Mouse (Mus musculus) megakaryocyte, embryonic 14.5 days (primary cell): ENCODE results near the gene Col8a1. TPM values are rescaled to one million over a fixed set of nuclear protein-coding genes. Genes with fewer than 3 reads are reported as not detected.

ENCODE experiments used
- H3K27me3 ChIP-seq: replicated peaks from 2 replicates; pipeline ENCODE3; 2012; ENCODE audit warnings: inconsistent platforms
- H3K36me3 ChIP-seq: replicated peaks from 2 replicates; pipeline ENCODE3; 2012; ENCODE audit warnings: low read length, inconsistent platforms, mixed read lengths
- H3K4me1 ChIP-seq: 2 replicates; pipeline ENCODE4 v1.6.1; 2012; ENCODE audit warnings: inconsistent platforms
- H3K4me3 ChIP-seq: replicated peaks from 2 replicates; pipeline ENCODE3; 2012; ENCODE audit warnings: moderate library complexity, mild to moderate bottlenecking, inconsistent platforms
- H3K9me3 ChIP-seq: 2 replicates; pipeline ENCODE4 v1.6.1; 2012; ENCODE audit warnings: inconsistent platforms
- FLI1 ChIP-seq: IDR thresholded peaks from 2 replicates; pipeline ENCODE4 v1.6.1; 2012; ENCODE audit warnings: low read length, inconsistent platforms, mixed read lengths
- GATA1 ChIP-seq: IDR thresholded peaks from 3 replicates; pipeline ENCODE4 v1.6.1; 2012; ENCODE audit warnings: mixed read lengths, low read length, inconsistent platforms, borderline replicate concordance
- polyA plus RNA-seq: library from polyadenylated mRNA; stranded (reverse); fragments of >175 nt; gene quantifications from 2 replicates; pipeline ENCODE4 v1.2.3, GENCODE M21; 2012; ENCODE audit warnings: low replicate concordance; ENCODE audit not compliant: insufficient read depth

The Col8a1 gene
- polyA plus RNA-seq, 1 experiment: not detected

- H3K4me3 ChIP-seq: no peak overlapping the region
- H3K4me1 ChIP-seq: no peaks in the 10 kb centered on the region
- H3K27me3 ChIP-seq: no peaks in the 10 kb centered on the region
- no peaks in the 10 kb centered on the region for H3K9me3 ChIP-seq
- TF ChIP-seq GATA1: no peak
- no peak for TF ChIP-seq FLI1
- no peaks in the 10 kb centered on the region for H3K36me3 ChIP-seq
Observed at GRCm38 (mm10) chr16:57748093-57748492, 6.4 kb downstream of the Col8a1 start.

DNA sequence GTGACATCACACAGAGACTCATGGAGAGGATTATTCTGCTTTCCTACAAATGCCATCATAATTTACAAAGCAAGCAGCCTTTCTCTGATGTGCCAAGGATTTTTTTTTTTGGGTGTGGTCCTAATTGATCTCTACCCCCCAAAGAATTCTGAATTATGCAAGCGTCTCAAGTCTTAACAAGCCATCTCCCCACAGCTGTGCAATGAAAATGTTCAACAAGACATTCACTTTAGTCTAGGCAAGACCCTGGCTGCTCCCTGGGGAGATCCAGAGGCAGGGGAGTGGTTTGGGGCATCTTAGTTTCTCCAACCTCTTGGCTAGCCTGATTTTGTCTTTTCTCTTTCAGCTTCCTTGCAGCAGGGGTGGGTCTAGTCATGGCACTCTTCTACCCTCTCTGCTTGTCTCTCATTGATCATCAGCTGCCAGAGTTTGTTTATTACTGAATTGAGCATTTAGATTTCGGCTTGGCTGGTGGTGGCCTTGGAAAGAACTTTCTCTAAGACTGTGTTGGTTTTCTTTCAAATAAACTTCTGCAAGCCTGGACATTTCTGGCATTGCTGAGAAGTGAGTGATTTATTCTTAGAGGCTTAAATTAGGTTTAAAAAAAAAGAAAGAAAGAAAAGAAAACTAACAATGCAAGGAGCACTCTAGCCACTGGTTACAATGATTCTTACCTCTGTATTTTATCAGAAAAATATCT, 7.0 kb downstream of the Col8a1 start:
- TF ChIP-seq GATA1: no peak
- no peak for TF ChIP-seq FLI1
- Histone ChIP-seq H3K4me3 (no peak overlapping the region), H3K4me1 (no peaks in the 10 kb centered on the region), H3K27me3 (no peaks in the 10 kb centered on the region), H3K9me3 (no peaks in the 10 kb centered on the region), H3K36me3 (no peaks in the 10 kb centered on the region)

DNA sequence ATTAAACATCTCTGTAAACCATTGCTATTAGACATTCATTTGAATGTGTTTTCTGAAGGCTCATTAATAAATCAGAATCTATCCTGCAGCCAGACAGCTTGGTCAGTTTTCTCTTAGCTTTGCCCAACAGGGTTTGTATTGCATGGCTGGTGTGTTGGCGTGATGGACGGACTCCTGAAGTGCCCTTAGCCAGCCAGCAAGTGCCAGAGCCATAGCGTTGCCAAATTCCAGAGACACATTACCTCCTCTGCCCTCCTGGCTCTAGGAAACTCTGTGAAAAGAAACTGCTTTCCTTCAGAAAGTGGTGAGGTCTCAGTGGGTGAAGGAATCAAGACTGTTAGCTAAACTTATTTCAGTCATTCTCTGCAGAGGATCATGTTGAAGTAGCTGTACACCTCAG, 14.4 kb downstream of the Col8a1 start:
- TF ChIP-seq GATA1 (no peak), FLI1 (no peak)
- Histone ChIP-seq H3K27me3 (no peaks in the 10 kb centered on the region), H3K4me3 (no peak overlapping the region), H3K4me1 (no peaks in the 10 kb centered on the region), H3K9me3 (no peaks in the 10 kb centered on the region), H3K36me3 (no peaks in the 10 kb centered on the region)

DNA sequence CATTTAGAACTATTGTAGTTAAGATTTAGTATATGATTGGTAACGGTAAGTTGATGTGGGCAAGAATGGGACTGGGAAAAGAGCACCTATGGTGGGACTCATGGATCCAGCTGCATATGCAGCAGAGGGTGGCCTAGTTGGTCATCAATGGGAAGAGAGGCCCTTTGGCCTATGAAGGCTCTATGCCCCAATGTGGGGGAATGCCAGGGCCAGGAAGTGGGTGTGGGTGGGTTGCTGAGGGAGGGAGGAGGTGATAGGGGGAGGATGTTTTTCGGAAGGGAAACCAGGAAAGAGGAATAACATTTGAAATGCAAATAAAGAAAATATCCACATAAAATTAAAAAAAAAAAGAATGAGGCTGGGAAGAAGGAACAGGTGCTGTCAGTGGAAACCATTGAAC, 19.6 kb downstream of the Col8a1 start:
- Histone ChIP-seq H3K36me3 (no peaks in the 10 kb centered on the region), H3K4me3 (no peak overlapping the region), H3K9me3 (no peaks in the 10 kb centered on the region), H3K4me1 (no peaks in the 10 kb centered on the region), H3K27me3 (no peaks in the 10 kb centered on the region)
- TF ChIP-seq FLI1 (no peak), GATA1 (no peak)

- Histone ChIP-seq H3K27me3 (no peaks in the 10 kb centered on the region), H3K36me3 (no peaks in the 10 kb centered on the region), H3K4me1 (no peaks in the 10 kb centered on the region), H3K9me3 (no peaks in the 10 kb centered on the region), H3K4me3 (no peak overlapping the region)
- no peak for TF ChIP-seq GATA1
- TF ChIP-seq FLI1: no peak
Observed at GRCm38 (mm10) chr16:57733545-57733944, 21.0 kb downstream of the Col8a1 start.

- Histone ChIP-seq H3K4me1 (no peaks in the 10 kb centered on the region), H3K27me3 (no peaks in the 10 kb centered on the region), H3K4me3 (no peak overlapping the region), H3K36me3 (no peaks in the 10 kb centered on the region), H3K9me3 (no peaks in the 10 kb centered on the region)
- TF ChIP-seq GATA1 (no peak), FLI1 (no peak)
Observed at GRCm38 (mm10) chr16:57733139-57733538, 21.4 kb downstream of the Col8a1 start.

GRCm38 (mm10) chr16:57724978-57725377, 29.6 kb downstream of the Col8a1 start:
- Histone ChIP-seq H3K4me1 (no peaks in the 10 kb centered on the region), H3K36me3 (no peaks in the 10 kb centered on the region), H3K9me3 (no peaks in the 10 kb centered on the region), H3K27me3 (no peaks in the 10 kb centered on the region), H3K4me3 (no peak overlapping the region)
- TF ChIP-seq FLI1 (no peak), GATA1 (no peak)

DNA sequence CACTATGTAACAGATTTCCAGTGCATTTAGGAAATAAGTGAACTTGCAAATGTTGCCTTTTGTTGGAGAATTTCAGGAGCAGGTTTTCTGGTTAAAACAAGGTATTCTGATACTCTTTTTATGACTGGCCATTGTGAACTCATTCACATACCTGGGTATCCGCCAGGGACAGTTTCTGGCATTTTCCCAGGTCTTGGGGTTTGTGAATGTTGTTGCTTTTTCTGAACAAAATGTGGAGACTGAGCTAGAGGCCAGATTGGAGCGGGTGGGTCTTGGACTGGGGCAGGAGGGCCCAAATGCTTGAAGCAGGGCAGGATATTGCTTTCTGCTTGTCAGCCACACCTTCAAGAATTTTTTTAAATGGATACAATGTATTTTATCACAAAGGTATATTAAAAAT, 35.6 kb downstream of the Col8a1 start:
- Histone ChIP-seq H3K4me3 (no peak overlapping the region), H3K36me3 (no peaks in the 10 kb centered on the region), H3K4me1 (no peaks in the 10 kb centered on the region), H3K27me3 (no peaks in the 10 kb centered on the region), H3K9me3 (no peaks in the 10 kb centered on the region)
- TF ChIP-seq FLI1 (no peak), GATA1 (no peak)

GRCm38 (mm10) chr16:57698733-57699132, 55.8 kb downstream of the Col8a1 start:
- Histone ChIP-seq H3K9me3 (no peaks in the 10 kb centered on the region), H3K4me1 (no peaks in the 10 kb centered on the region), H3K36me3 (no peaks in the 10 kb centered on the region), H3K27me3 (no peaks in the 10 kb centered on the region), H3K4me3 (no peak overlapping the region)
- TF ChIP-seq FLI1: no peak
- no peak for TF ChIP-seq GATA1

GRCm38 (mm10) chr16:57694694-57695093, 59.8 kb downstream of the Col8a1 start:
- H3K27me3 ChIP-seq: no peaks in the 10 kb centered on the region
- no peaks in the 10 kb centered on the region for H3K36me3 ChIP-seq
- no peaks in the 10 kb centered on the region for H3K9me3 ChIP-seq
- no peaks in the 10 kb centered on the region for H3K4me1 ChIP-seq
- no peak overlapping the region for H3K4me3 ChIP-seq
- TF ChIP-seq GATA1 (no peak), FLI1 (no peak)

GRCm38 (mm10) chr16:57693906-57694522, 60.5 kb downstream of the Col8a1 start:
- H3K4me1 ChIP-seq: no peaks in the 10 kb centered on the region
- no peaks in the 10 kb centered on the region for H3K9me3 ChIP-seq
- no peak for TF ChIP-seq FLI1
- no peak for TF ChIP-seq GATA1
- H3K27me3 ChIP-seq: no peaks in the 10 kb centered on the region
- no peak overlapping the region for H3K4me3 ChIP-seq
- H3K36me3 ChIP-seq: no peaks in the 10 kb centered on the region
